In the genomic region with DNA sequence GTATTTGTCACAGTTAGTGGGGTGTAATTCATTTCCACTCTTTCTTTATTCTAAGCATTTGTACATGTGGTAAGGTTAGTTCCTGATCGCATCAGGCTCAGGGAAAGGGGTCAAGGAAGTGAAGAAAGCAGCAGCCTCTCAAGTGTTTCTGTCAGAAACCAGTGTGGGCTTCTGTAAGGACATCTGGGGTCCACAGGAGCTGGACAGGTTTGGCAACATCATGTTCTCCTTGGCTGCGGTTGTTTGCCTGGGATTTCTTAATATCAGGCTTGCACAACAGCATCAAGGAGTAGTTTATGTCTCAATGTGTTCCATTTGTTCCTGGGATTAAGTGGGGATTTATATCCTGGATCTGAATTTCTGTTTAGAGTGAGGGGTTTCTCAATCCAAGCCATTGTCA, we compare ENCODE assay signal across 28 mouse cellular contexts. TPM values are rescaled to one million over a fixed set of nuclear protein-coding genes. Genes with fewer than 3 reads are reported as not detected.
DNase-seq lines count a peak whose midpoint lies in the region; ATAC-seq and TF ChIP-seq lines count a peak whose summit lies in the region.
"Had no signal": no experiment of that assay in that cellular context is flagged by ENCODE, and none has a peak within 500 bp of the region (broad histone marks: within the 10 kb centered on the region; RNA-seq: fewer than 3 reads in every experiment).

No protein-coding gene starts in this region.

- peak overlapping the region; percentile 43; the same call in 1 of the 2 replicates for H3K27ac ChIP-seq in limb, embryonic 15.5 days
- H3K27ac ChIP-seq in limb, embryonic 10.5 days, result no peak overlapping the region
- no peak overlapping the region for H3K27ac ChIP-seq in lung, postnatal 0 days (ENCODE audit: low read length)
- H3K27ac ChIP-seq: embryonic facial prominence, embryonic 13.5 days; forebrain, embryonic 12.5 days; heart, adult 2 months; heart, embryonic 13.5 days; hindbrain, embryonic 10.5 days; hindbrain, embryonic 15.5 days; kidney, embryonic 15.5 days; left cerebral cortex, adult 2 months; liver, embryonic 13.5 days had no signal

- no peak overlapping the region for H3K4me3 ChIP-seq in limb, embryonic 15.5 days
- H3K4me3 ChIP-seq in limb, embryonic 10.5 days, result no peak overlapping the region
- H3K4me3 ChIP-seq in lung, postnatal 0 days (ENCODE audit: low read depth, low read length), result no peak overlapping the region
- H3K4me3 ChIP-seq: embryonic facial prominence, embryonic 13.5 days; forebrain, embryonic 12.5 days; heart, adult 2 months; heart, embryonic 13.5 days; hindbrain, embryonic 10.5 days; hindbrain, embryonic 15.5 days; kidney, embryonic 15.5 days; left cerebral cortex, adult 2 months; liver, embryonic 13.5 days had no signal

- ATAC-seq in limb, embryonic 15.5 days (ENCODE audit: insufficient number of reproducible peaks, low FRiP score, low TSS enrichment, low read depth), result no peak
- peak; percentile 63 for ATAC-seq in lung, postnatal 0 days
- ATAC-seq: forebrain, postnatal 0 days; midbrain, embryonic 16.5 days had no signal

- 0 out of 2 replicates have a peak, but pooled peaks have one; percentile 12 for TF ChIP-seq EP300 in lung, postnatal 0 days (IDR thresholded peaks at IDR 0.05)

- H3K27me3 ChIP-seq in limb, embryonic 15.5 days, result no peaks in the 10 kb centered on the region
- peaks cover 5% of the 10 kb centered on the region; the same call in 1 of the 2 replicates for H3K27me3 ChIP-seq in limb, embryonic 10.5 days (ENCODE audit: low read depth, poor library complexity, severe bottlenecking)
- no peaks in the 10 kb centered on the region for H3K27me3 ChIP-seq in lung, postnatal 0 days (replicated peaks; ENCODE audit: insufficient read depth, low read length)
- H3K27me3 ChIP-seq: liver, embryonic 13.5 days had no signal

- no peak overlapping the region for H3K9ac ChIP-seq in limb, embryonic 15.5 days
- no peak overlapping the region for H3K9ac ChIP-seq in lung, postnatal 0 days (replicated peaks; ENCODE audit: low read depth)
- H3K9ac ChIP-seq: embryonic facial prominence, embryonic 13.5 days; forebrain, embryonic 12.5 days; forebrain, postnatal 0 days; heart, embryonic 13.5 days; hindbrain, embryonic 15.5 days; kidney, embryonic 15.5 days; liver, embryonic 13.5 days; lung, embryonic 14.5 days had no signal

- H3K36me3 ChIP-seq in limb, embryonic 15.5 days, result no peaks in the 10 kb centered on the region
- no peaks in the 10 kb centered on the region for H3K36me3 ChIP-seq in limb, embryonic 10.5 days
- H3K36me3 ChIP-seq in lung, postnatal 0 days (ENCODE audit: insufficient read depth, low read length), result no peaks in the 10 kb centered on the region
- H3K36me3 ChIP-seq: embryonic facial prominence, embryonic 13.5 days; forebrain, embryonic 12.5 days; heart, embryonic 13.5 days; hindbrain, embryonic 10.5 days; hindbrain, embryonic 15.5 days; kidney, embryonic 15.5 days; liver, embryonic 13.5 days had no signal

- no peaks in the 10 kb centered on the region for H3K9me3 ChIP-seq in limb, embryonic 15.5 days
- H3K9me3 ChIP-seq in limb, embryonic 10.5 days (replicated peaks), result no peaks in the 10 kb centered on the region
- no peaks in the 10 kb centered on the region for H3K9me3 ChIP-seq in lung, postnatal 0 days (ENCODE audit: low read length)
- H3K9me3 ChIP-seq: embryonic facial prominence, embryonic 13.5 days; forebrain, embryonic 12.5 days; heart, embryonic 13.5 days; hindbrain, embryonic 10.5 days; hindbrain, embryonic 15.5 days; kidney, embryonic 15.5 days; liver, embryonic 13.5 days had no signal

- H3K4me2 ChIP-seq in limb, embryonic 15.5 days, result no peak overlapping the region
- H3K4me2 ChIP-seq in lung, postnatal 0 days (replicated peaks; ENCODE audit: low read depth, low read length), result no peak overlapping the region
- H3K4me2 ChIP-seq: embryonic facial prominence, embryonic 13.5 days; forebrain, embryonic 12.5 days; heart, embryonic 13.5 days; hindbrain, embryonic 15.5 days; kidney, embryonic 15.5 days; liver, embryonic 13.5 days; lung, embryonic 14.5 days; midbrain, embryonic 11.5 days had no signal

- TF ChIP-seq CTCF in lung, postnatal 0 days (IDR thresholded peaks at IDR 0.05), result no peak

- 72% methylated on average over 2 of the region's 2 CpGs for WGBS in limb, embryonic 15.5 days
- 83% methylated on average over 2 of the region's 2 CpGs for WGBS in limb, embryonic 10.5 days
- WGBS in lung, postnatal 0 days, result 59% methylated on average over 2 of the region's 2 CpGs

- H3K4me1 ChIP-seq in limb, embryonic 15.5 days, result peaks cover 7% of the 10 kb centered on the region
- peaks cover 8% of the 10 kb centered on the region for H3K4me1 ChIP-seq in limb, embryonic 10.5 days
- H3K4me1 ChIP-seq in lung, postnatal 0 days (ENCODE audit: insufficient read depth, low read depth, low read length), result no peaks in the 10 kb centered on the region
- H3K4me1 ChIP-seq: liver, embryonic 13.5 days had no signal

- no peak for DNase-seq in limb, embryonic 10.5 days (ENCODE audit: low spot score)
- DNase-seq in lung, postnatal 0 days (ENCODE audit: low spot score), result peak; percentile 72
- peak; percentile 40 for DNase-seq in lung, postnatal 36 days
- DNase-seq in right cerebral cortex, postnatal 14 days, result no peak
- no peak for DNase-seq in cerebellum, adult 11 months
- DNase-seq: adrenal gland, adult 8-10 months; B cell, adult 2 months; cerebellum, adult 18-20 months; cerebellum, postnatal 10 days; forebrain, postnatal 0 days; heart, adult 2 months; heart, postnatal 10 days; kidney, adult 11 months; kidney, postnatal 25 days; liver, embryonic 13.5 days; lung, embryonic 14.5 days; right cerebral cortex, adult 18-20 months; right cerebral cortex, postnatal 4 days had no signal

RNA-seq across cellular contexts. Expression of a gene that starts 12.3 kb away (rescaled TPM):
- polyA plus RNA-seq in limb, embryonic 15.5 days (2015; fragmentation: Nextera tagmentation; extraction: Ambion mirVana), result 55.3 and 56.8 TPM in 2 replicates
- polyA plus RNA-seq in limb, embryonic 10.5 days (2016; fragmentation: Nextera tagmentation; extraction: Ambion mirVana), result 32.2 and 34.6 TPM in 2 replicates
- 34.2 and 34.8 TPM in 2 replicates for polyA plus RNA-seq in lung, postnatal 0 days (2015; fragmentation: Nextera tagmentation; extraction: Ambion mirVana)

Comparison
In these comparisons a context has a peak if more than half of its experiments do, and no peak if none do; other contexts are left out.
1. DNase-seq: peak in lung, postnatal 0 days (single experiment) and lung, postnatal 36 days (single experiment); none in limb, embryonic 10.5 days (single experiment), right cerebral cortex, postnatal 14 days (single experiment) and cerebellum, adult 11 months (single experiment).